Mouse (Mus musculus) C2C12 (cell line): Measurements from ENCODE around the gene Gm17190.

ENCODE experiments used
- CTCF ChIP-seq: IDR thresholded peaks from one replicate; pipeline ENCODE4 v1.5.1; 2011; ENCODE audit not compliant: control insufficient read depth, insufficient read depth, insufficient read length
- FOSL1 ChIP-seq: IDR thresholded peaks from one replicate; pipeline ENCODE4 v1.8.0; 2011; ENCODE audit warnings: mild to moderate bottlenecking, low read length; ENCODE audit not compliant: poor library complexity, insufficient read depth, severe bottlenecking
- MAX ChIP-seq: IDR thresholded peaks from one replicate; pipeline ENCODE4 v1.6.1; 2011; ENCODE audit warnings: mild to moderate bottlenecking, control low read depth
- MYOD1 ChIP-seq: IDR thresholded peaks from one replicate; pipeline ENCODE4 v1.6.1; 2011; ENCODE audit warnings: low read depth; ENCODE audit not compliant: control insufficient read depth, insufficient read length
- USF1 ChIP-seq: IDR thresholded peaks from one replicate; pipeline ENCODE4 v1.6.1; 2011; ENCODE audit warnings: low read depth, mild to moderate bottlenecking, control low read depth, moderate library complexity

DNA sequence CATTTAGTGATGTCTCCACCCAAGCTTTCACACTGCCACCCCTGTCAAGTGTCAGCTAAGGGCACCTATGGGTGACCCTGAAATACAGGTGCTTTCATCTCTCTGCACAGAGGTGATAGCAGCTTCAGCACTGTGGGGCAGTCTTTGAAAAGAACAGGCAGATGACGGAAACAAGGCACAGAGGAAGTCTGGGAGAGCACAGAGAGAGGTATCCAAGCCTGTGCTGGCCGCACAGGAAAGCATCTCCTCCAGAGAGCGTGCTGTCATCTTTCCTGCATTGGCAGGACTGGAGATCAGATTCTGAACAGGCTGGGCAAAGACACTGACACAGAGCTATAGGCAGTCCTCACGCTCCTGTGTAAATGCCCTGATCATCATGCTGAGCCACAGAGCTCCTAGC lies 9.1 kb downstream of the Gm17190 start:
- TF ChIP-seq CTCF (no peak), MAX (no peak), USF1 (no peak), FOSL1 (no peak), MYOD1 (no peak)
